Mouse (Mus musculus): ENCODE measurements around the gene Gm5796.
"Not testable (repeated sequence)": the region's sequence is repeated elsewhere in the genome, so short reads cannot be mapped to it uniquely, and the experiment has no call there.

Gene Gm5796

DNA sequence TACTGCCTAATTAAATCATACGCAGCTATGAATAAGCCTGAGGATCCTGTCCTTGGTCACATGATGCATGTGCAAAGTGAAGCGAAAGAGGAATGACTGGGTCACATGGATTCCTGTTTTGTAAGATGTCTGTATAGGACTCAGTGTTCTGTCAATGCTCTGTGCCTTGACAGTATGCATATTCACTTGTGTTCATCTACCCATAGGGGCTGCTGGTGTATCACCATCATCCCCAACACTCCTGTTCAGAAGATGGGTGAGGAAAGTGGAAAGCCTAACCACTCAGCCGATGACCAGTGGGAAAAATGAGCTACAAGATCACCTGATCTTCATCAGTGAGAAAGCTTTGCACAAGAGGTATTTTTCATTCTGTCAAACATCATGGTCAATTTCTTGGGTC, at the start of gene Gm5796:
Gene Gm5796, plus strand, starts transcription at position 301 of the 400 bp plus-strand sequence.
- in situ Hi-C loops (cut with MboI; ENCODE audit: low sequenced_read_pairs): not testable (repeated sequence)

DNA sequence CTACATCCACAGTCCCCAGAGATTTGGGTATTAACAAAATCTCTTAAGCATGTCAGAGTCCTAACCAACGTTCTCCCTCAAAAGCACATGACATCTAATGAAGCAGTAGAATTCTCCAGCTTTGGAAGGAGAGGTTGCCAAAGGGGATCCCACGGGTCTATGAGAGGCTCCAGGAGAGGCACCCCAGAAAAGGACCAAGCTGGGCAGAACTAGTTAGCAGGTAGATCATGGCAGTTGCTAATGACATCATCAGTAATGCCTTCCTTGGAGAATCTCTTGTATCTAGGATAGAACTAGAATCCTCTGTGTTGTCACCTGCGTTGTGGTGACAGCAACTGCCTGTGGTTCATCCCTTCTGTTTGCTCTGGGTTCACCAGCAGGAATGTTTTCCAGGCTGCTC, 25.6 kb upstream of the Gm5796 start, which contains the start of gene Gm3099:
Gene Gm3099, plus strand, starts transcription at position 301 of the 400 bp plus-strand sequence.
- in situ Hi-C loops (cut with MboI; ENCODE audit: low sequenced_read_pairs): not testable (repeated sequence)

DNA sequence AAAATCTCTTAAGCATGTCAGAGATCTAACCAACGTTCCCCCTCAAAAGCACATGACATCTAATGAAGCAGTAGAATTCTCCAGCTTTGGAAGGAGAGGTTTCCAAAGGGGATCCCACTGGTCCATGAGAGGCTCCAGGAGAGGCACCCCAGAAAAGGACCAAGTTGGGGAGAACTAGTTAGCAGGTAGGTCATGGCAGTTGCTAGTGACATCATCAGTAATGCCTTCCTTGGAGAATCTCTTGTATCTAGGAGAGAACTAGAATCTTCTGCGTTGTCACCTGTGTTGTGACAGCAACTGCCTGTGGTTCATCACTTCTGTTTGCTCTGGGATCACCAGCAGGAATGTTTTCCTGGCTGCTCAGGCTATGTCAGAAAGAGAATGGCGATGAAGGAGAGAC, 60.1 kb downstream of the Gm5796 start, which contains the start of gene Gm3115:
Gene Gm3115, plus strand, starts transcription at position 301 of the 400 bp plus-strand sequence.
- in situ Hi-C loops (cut with MboI; ENCODE audit: low sequenced_read_pairs): not testable (repeated sequence)

Measured in CH12F3 (cell line).